Mouse (Mus musculus) stomach, embryonic 14.5 days (tissue): ENCODE results near the gene Rims1. TPM values are rescaled to one million over a fixed set of nuclear protein-coding genes. Genes with fewer than 3 reads are reported as not detected.

Experiments used
- ATAC-seq: fragments of 200-750 bp; cut with Nextera tagmentation; 2 replicates; pipeline ENCODE4 v1.8.0; 2017; ENCODE audit warnings: low read depth, moderate TSS enrichment; ENCODE audit not compliant: insufficient number of reproducible peaks, insufficient read depth, low FRiP score
- H3K27ac ChIP-seq: fragments of 300-500 bp; sonication (generic); 2 replicates; pipeline ENCODE4 v1.5.1; 2014; ENCODE audit warnings: mild to moderate bottlenecking, low read length, moderate library complexity, mixed read lengths
- H3K27me3 ChIP-seq: fragments of 300-500 bp; sonication (generic); 2 replicates; pipeline ENCODE4 v1.6.1; 2014; ENCODE audit warnings: low read length, control low read depth, mixed read lengths; ENCODE audit not compliant: control insufficient read depth, insufficient read depth
- H3K36me3 ChIP-seq: fragments of 300-500 bp; sonication (generic); 2 replicates; pipeline ENCODE4 v1.6.1; 2014; ENCODE audit warnings: mild to moderate bottlenecking, control low read depth, low read length, moderate library complexity, mixed read lengths; ENCODE audit not compliant: control insufficient read depth, insufficient read depth
- H3K4me1 ChIP-seq: fragments of 300-500 bp; sonication (generic); 2 replicates; pipeline ENCODE4 v1.6.1; 2014; ENCODE audit warnings: low read length, control low read depth, mixed read lengths; ENCODE audit not compliant: control insufficient read depth, insufficient read depth
- H3K4me2 ChIP-seq: fragments of 300-500 bp; sonication (generic); replicated peaks from 2 replicates; pipeline ENCODE4 v1.6.1; 2014; ENCODE audit warnings: low read depth, low read length, control low read depth
- H3K4me3 ChIP-seq: fragments of 300-500 bp; sonication (generic); 2 replicates; pipeline ENCODE4 v1.5.1; 2014; ENCODE audit warnings: low read depth, low read length, control low read depth
- H3K9ac ChIP-seq: fragments of 300-500 bp; sonication (generic); replicated peaks from 2 replicates; pipeline ENCODE4 v1.6.1; 2014; ENCODE audit warnings: low read depth, mild to moderate bottlenecking, control low read depth, low read length, moderate library complexity, mixed read lengths
- H3K9me3 ChIP-seq: fragments of 300-500 bp; sonication (generic); 2 replicates; pipeline ENCODE4 v1.6.1; 2016; ENCODE audit warnings: low read depth, low read length, control low read depth; ENCODE audit not compliant: control insufficient read depth
- WGBS: fragments of 180-500 bp; shearing (Covaris S2); extraction: QIAGEN DNeasy Blood & Tissue Kit; methylation state at CpG from one replicate; pipeline ENCODE4 v1.1.7; 2014; 5-methylcytosine and 5-hydroxymethylcytosine counted together
- polyA plus RNA-seq: library from polyadenylated mRNA; unstranded; fragments of >200 nt; fragmentation: Nextera tagmentation; extraction: Ambion mirVana; gene quantifications from 2 replicates; pipeline ENCODE4 v1.2.1, GENCODE M21; 2014

Gene Rims1
- polyA plus RNA-seq, 1 experiment from 2014 or later, result 9.3 TPM

GRCm38 (mm10) chr1:22594841-22595240, 211.0 kb downstream of the Rims1 start:
- H3K27me3 ChIP-seq, result no peaks in the 10 kb centered on the region

GRCm38 (mm10) chr1:22587859-22588383, 217.9 kb downstream of the Rims1 start:
- Histone ChIP-seq H3K9ac (no peak overlapping the region), H3K9me3 (no peaks in the 10 kb centered on the region), H3K27ac (no peak overlapping the region), H3K4me1 (no peaks in the 10 kb centered on the region), H3K4me3 (no peak overlapping the region), H3K4me2 (no peak overlapping the region), H3K36me3 (no peaks in the 10 kb centered on the region), H3K27me3 (no peaks in the 10 kb centered on the region)
- ATAC-seq, result no peak
- 47% methylated on average over 7 of the region's 7 CpGs for WGBS

More at GRCm38 (mm10) chr1:22594841-22595240, 211.0 kb downstream of the Rims1 start:
- Histone ChIP-seq H3K4me2 (no peak overlapping the region), H3K4me1 (no peaks in the 10 kb centered on the region), H3K27ac (no peak overlapping the region), H3K9me3 (no peaks in the 10 kb centered on the region), H3K36me3 (no peaks in the 10 kb centered on the region), H3K4me3 (no peak overlapping the region), H3K9ac (no peak overlapping the region)
- no peak for ATAC-seq

GRCm38 (mm10) chr1:22585560-22585959, 220.2 kb downstream of the Rims1 start:
- ATAC-seq, result no peak
- no peak overlapping the region for H3K9ac ChIP-seq
- H3K27ac ChIP-seq, result no peak overlapping the region
- no peaks in the 10 kb centered on the region for H3K27me3 ChIP-seq
- no peaks in the 10 kb centered on the region for H3K9me3 ChIP-seq
- H3K4me3 ChIP-seq, result no peak overlapping the region
- no peaks in the 10 kb centered on the region for H3K4me1 ChIP-seq
- 71% methylated on average over 3 of the region's 3 CpGs for WGBS
- H3K36me3 ChIP-seq, result no peaks in the 10 kb centered on the region
- H3K4me2 ChIP-seq, result no peak overlapping the region

- Histone ChIP-seq H3K4me1 (no peaks in the 10 kb centered on the region), H3K4me2 (no peak overlapping the region), H3K9ac (no peak overlapping the region), H3K27me3 (no peaks in the 10 kb centered on the region), H3K27ac (no peak overlapping the region), H3K9me3 (no peaks in the 10 kb centered on the region), H3K36me3 (no peaks in the 10 kb centered on the region), H3K4me3 (no peak overlapping the region)
- no peak for ATAC-seq
- WGBS, result 76% methylated on average over 3 of the region's 3 CpGs
These were observed 226.3 kb downstream of the Rims1 start for GRCm38 (mm10) chr1:22579470-22579869.

- H3K27me3 ChIP-seq, result no peaks in the 10 kb centered on the region
- no peak overlapping the region for H3K4me2 ChIP-seq
- WGBS, result 91% methylated on average over 1 of the region's 1 CpGs
- H3K9ac ChIP-seq, result no peak overlapping the region
- H3K27ac ChIP-seq, result no peak overlapping the region
- H3K4me3 ChIP-seq, result no peak overlapping the region
- H3K36me3 ChIP-seq, result no peaks in the 10 kb centered on the region
- no peaks in the 10 kb centered on the region for H3K9me3 ChIP-seq
- no peaks in the 10 kb centered on the region for H3K4me1 ChIP-seq
- no peak for ATAC-seq
These were observed 233.1 kb downstream of the Rims1 start for GRCm38 (mm10) chr1:22572720-22573119.

- Histone ChIP-seq H3K36me3 (no peaks in the 10 kb centered on the region), H3K9me3 (no peaks in the 10 kb centered on the region), H3K4me2 (no peak overlapping the region), H3K4me1 (no peaks in the 10 kb centered on the region), H3K4me3 (no peak overlapping the region), H3K27ac (no peak overlapping the region), H3K9ac (no peak overlapping the region), H3K27me3 (no peaks in the 10 kb centered on the region)
- WGBS, result 96% methylated on average over 1 of the region's 1 CpGs
- no peak for ATAC-seq
These were observed 259.5 kb downstream of the Rims1 start for GRCm38 (mm10) chr1:22546273-22546672.

- H3K27me3 ChIP-seq, result peaks cover 7% of the 10 kb centered on the region
- 49% methylated on average over 7 of the region's 7 CpGs for WGBS
- peak; percentile 68 for ATAC-seq
- no peak overlapping the region for H3K27ac ChIP-seq
- no peak overlapping the region for H3K9ac ChIP-seq
- H3K4me1 ChIP-seq, result no peaks in the 10 kb centered on the region
- H3K4me2 ChIP-seq, result no peak overlapping the region
- no peak overlapping the region for H3K4me3 ChIP-seq
- H3K9me3 ChIP-seq, result no peaks in the 10 kb centered on the region
- H3K36me3 ChIP-seq, result no peaks in the 10 kb centered on the region
These were observed 267.7 kb downstream of the Rims1 start for GRCm38 (mm10) chr1:22538129-22538528.

GRCm38 (mm10) chr1:22536776-22537175, 269.0 kb downstream of the Rims1 start:
- no peaks in the 10 kb centered on the region for H3K9me3 ChIP-seq
- ATAC-seq, result no peak
- H3K9ac ChIP-seq, result no peak overlapping the region
- no peaks in the 10 kb centered on the region for H3K4me1 ChIP-seq
- H3K27me3 ChIP-seq, result peaks cover 7% of the 10 kb centered on the region
- no peak overlapping the region for H3K4me3 ChIP-seq
- no peak overlapping the region for H3K4me2 ChIP-seq
- 92% methylated on average over 2 of the region's 2 CpGs for WGBS
- no peaks in the 10 kb centered on the region for H3K36me3 ChIP-seq
- H3K27ac ChIP-seq, result no peak overlapping the region

- WGBS, result 44% methylated on average over 4 of the region's 4 CpGs
- H3K4me2 ChIP-seq, result no peak overlapping the region
- no peak overlapping the region for H3K9ac ChIP-seq
- H3K36me3 ChIP-seq, result no peaks in the 10 kb centered on the region
- peaks cover 7% of the 10 kb centered on the region for H3K27me3 ChIP-seq
- no peaks in the 10 kb centered on the region for H3K4me1 ChIP-seq
- H3K27ac ChIP-seq, result no peak overlapping the region
- H3K4me3 ChIP-seq, result no peak overlapping the region
- ATAC-seq, result no peak
- H3K9me3 ChIP-seq, result no peaks in the 10 kb centered on the region
These were observed 270.7 kb downstream of the Rims1 start for GRCm38 (mm10) chr1:22535049-22535448.
